Mouse (Mus musculus): ENCODE measurements around the gene Gli2.

The Gli2 gene

GRCm38 (mm10) chr1:118898351-118898750 is 155.1 kb downstream of the Gli2 start:
- DNase-seq (ENCODE audit: low spot score): no peak

- peak; percentile 69 for DNase-seq (ENCODE audit: low spot score)
Measured at GRCm38 (mm10) chr1:118895026-118895762, 158.2 kb downstream of the Gli2 start.

- DNase-seq (ENCODE audit: low spot score): no peak
Measured at GRCm38 (mm10) chr1:118891395-118891794, 162.0 kb downstream of the Gli2 start.

DNA sequence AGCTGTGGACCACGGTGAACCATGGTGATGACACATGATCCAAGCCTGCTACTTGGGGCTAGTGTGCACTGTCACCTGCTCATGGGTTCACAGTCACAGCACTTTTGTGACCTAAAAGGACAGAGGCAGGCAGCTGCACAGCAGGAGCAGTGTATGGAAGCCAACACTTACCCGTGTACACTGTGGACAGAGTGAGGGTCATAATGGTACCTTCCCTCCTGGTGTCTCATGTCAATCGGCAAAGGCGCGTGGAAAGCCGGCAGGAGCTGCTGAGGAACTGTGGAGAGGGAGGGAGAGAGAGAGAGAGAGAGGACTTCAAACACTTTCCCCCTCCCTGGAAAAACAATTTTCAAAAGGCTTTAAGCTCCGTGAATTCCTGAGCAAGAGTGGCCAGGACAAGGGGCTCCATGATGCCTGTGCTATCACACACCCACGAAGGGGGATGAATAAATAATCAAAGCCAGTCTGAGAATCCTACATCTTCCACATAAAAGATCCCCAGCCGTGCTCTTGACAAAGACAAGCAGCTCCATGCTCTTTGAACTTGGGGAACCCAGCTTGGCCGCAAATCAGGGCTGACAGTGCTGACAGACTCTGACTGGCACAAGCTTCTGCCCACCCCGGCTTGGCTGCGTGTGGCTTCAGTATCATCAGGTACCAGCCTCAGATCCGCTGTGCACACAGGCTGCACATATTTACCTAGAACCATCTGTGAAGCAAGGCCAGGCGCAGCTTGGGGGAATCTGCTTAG is 163.1 kb downstream of the Gli2 start:
- DNase-seq (ENCODE audit: low spot score): no peak

DNA sequence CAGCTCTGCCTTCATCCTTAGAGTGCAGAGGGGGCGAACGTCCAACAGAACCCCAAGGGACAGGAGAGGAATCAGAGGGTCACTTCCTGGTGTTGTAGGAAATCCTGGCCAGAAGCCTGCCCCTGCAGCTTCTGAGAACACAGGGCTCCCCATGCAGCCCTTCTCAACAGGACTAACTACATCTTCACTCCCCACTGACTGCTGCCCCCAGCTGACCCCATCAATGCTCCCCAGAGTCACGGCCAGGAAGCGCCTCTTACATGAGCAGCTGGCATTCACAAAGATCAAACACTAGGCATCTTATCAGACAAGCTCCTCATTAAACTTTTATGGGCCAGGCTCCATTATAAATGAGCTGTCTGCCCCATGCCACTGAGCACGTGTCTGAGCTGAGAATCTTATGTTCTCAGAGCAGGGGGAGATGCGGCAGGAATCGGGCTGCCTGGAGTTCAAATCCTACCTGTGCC is 172.6 kb downstream of the Gli2 start:
- no peak for DNase-seq (ENCODE audit: low spot score)

DNA sequence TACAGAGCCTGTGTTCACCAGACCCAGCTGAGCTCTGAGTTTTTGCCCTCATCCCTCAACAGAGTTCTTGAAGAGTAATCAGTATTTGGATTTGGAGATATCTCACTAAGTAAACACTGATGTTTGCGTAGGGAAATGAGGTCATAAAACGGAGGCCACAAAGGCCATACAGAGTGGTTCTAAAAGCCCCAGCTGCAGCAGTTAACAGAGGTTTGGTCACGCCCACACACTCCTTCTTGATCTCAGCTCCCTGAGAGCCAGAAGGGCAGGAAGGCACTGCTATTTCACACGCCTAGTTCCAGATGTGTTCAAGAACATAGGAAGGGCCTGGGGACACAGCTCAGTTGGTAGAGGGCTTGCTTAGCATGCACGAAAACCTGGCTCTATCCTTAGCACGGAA is 175.1 kb downstream of the Gli2 start:
- peak; percentile 31 for DNase-seq (ENCODE audit: low spot score)

- DNase-seq (ENCODE audit: low spot score): no peak
Measured at GRCm38 (mm10) chr1:118875227-118875626, 178.2 kb downstream of the Gli2 start.

DNA sequence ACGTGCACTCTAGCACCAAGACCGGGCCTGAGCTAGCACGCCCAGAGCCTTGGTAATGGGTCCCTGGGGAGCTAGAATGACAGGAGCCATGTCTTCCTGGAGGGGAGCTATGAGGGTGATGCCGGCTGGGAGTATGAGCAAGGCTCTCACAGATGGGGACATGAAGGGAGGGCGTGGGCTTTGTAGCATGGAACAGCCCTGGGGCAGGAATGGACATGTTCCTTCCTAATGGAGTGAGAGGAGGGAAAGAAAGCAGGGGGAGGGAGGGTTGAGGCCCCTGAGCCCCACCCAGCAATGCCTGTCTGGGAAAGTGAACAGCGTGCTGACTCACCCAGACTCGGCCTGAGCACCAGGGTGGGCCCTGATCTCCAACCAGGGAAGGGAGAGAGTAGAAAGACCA is 179.9 kb downstream of the Gli2 start:
- peak; percentile 63 for DNase-seq (ENCODE audit: low spot score)

- no peak for DNase-seq (ENCODE audit: low spot score)
Measured at GRCm38 (mm10) chr1:118864735-118865134, 188.7 kb downstream of the Gli2 start.

DNA sequence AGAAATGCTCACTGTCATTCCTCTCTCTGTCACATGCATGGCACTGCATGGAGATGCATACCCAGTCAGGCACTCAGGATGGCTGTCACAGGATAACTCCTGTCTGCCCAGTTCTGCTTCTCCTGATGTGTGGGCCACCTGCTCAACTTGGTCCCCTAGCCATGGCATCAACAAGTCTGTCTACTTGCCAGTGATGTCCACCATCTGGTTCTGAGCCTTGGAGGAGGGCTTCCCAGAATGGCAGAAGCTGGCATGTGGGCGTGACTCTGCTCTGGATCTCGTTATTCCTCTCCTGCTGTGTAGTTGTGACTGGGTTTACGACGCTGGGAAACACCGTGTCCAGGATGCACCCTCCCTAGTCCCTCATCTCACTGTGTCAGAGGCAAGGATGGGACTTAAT is 189.4 kb downstream of the Gli2 start:
- DNase-seq (ENCODE audit: low spot score): no peak

GRCm38 (mm10) chr1:118858101-118858500 is 195.3 kb downstream of the Gli2 start:
- no peak for DNase-seq (ENCODE audit: low spot score)

DNA sequence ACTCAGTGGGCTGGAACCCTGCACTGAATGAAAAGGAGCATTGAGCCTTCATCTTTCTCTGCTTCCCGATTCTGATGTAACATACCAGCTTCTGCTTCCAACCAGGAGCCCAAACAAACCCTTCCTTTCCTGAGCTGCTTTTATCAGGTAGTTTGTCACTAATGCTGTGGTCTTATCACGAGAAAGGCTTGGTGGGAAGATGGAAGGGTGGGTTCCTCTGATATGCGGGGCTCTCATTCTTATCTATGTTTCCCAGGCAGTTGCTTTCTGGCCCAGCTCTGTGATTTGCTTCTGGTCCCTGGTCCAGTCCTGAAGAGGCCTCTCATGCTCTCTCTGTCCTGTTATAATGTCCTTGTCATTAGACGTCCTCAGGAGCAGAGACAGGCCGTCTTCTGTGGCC is 222.8 kb downstream of the Gli2 start:
- DNase-seq (ENCODE audit: low spot score): no peak

DNA sequence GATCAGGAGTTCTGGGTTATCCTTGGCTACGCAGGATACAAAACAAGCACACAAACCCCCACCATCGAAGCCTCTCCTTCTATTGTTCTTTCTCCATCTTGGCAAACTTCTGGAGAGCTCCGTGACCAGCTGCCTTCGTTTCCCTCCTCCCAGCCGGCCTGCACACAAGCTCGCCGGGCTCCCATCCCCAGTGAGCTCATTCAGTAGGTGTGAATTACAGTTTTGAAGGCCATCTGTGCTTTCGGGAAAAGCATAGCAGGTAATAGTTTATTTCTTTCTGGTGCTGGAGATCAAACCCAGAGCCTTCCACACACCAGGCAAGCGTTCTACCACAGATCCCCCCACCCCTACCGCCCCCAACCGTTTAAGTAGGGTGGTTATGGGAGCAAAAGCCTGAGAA is 226.8 kb downstream of the Gli2 start:
- no peak for DNase-seq (ENCODE audit: low spot score)

GRCm38 (mm10) chr1:118825467-118826219 is 227.8 kb downstream of the Gli2 start:
- DNase-seq (ENCODE audit: low spot score): peak; percentile 16

GRCm38 (mm10) chr1:118825035-118825434 is 228.4 kb downstream of the Gli2 start:
- DNase-seq (ENCODE audit: low spot score): no peak

DNA sequence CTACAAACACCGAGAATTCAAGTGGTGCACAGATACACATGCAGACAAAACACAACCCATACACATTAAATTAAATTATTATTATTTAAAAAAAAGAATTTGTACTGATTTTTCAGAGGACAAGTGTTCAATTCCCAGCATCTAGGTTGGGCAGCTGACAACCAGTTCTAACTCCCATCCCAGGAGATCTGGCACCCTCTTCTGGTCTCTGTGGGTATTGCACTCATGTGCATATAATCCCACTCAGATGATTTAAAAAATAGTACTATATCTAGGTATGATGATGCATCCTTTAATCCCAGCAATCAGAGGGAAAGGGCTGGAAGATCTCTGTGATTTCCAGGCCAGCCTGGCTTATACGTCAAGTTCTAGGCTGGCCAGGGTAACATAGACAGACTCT is 231.2 kb downstream of the Gli2 start:
- DNase-seq (ENCODE audit: low spot score): no peak

DNA sequence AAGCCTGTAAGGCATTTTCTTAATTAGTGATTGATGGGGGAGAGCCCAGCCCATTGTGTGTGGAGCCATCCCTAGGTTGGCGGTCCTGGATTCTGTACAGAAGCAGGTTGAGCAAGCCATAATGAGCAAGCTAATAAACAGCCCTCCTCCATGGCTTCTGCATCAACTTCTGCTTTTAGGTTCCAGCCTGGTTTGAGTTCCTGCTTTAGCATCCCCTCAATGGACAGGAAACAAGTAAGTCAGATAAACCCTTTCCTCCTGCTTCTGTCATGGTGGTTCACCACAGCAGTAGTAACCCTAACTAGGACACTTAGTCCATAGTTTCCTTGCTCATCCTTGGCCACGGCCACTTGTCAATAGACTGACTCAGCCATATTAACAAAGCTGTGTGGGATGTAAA is 238.4 kb downstream of the Gli2 start:
- no peak for DNase-seq (ENCODE audit: low spot score)

DNA sequence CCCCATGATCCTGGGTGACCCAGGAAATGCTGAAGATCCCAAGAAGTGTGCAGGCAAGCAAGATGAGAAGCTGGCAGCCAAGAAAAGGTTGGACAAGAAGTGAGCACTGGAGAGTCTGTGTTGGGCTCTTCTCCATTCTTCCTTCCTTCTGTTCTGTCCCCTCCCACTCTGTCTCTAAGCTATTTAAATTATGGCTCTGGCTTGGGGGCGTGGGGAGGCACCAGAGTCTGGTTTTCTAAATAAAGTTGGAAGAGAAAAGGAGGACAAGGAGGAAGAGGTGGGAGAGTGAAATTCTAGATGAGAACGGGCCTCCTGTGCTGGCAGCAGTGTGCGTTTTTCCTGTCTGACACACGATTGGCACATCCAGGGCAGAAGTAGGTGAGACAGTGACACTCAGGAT is 243.1 kb downstream of the Gli2 start:
- no peak for DNase-seq (ENCODE audit: low spot score)

- no peak for DNase-seq (ENCODE audit: low spot score)
Measured at GRCm38 (mm10) chr1:118806727-118807126, 246.7 kb downstream of the Gli2 start.

DNA sequence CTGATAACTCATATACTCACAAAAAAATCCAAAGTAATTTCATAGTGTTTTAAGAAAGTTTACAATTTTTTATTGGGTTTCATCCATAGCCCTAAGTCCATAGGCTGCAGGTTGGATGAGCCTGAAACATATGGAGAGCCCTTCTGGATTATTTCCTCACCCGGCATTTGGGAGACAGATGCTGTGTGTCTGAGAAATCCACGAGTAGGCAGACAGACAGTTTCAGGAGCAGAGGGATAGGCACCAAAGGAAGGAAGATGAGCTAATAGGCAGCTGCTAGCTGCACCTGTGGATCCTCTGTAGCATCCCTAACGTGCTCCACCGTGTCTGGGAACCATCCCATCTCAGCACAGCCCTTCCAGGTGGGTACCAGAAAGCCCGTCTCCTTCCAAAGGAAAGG is 251.3 kb downstream of the Gli2 start:
- no peak for DNase-seq (ENCODE audit: low spot score)

DNA sequence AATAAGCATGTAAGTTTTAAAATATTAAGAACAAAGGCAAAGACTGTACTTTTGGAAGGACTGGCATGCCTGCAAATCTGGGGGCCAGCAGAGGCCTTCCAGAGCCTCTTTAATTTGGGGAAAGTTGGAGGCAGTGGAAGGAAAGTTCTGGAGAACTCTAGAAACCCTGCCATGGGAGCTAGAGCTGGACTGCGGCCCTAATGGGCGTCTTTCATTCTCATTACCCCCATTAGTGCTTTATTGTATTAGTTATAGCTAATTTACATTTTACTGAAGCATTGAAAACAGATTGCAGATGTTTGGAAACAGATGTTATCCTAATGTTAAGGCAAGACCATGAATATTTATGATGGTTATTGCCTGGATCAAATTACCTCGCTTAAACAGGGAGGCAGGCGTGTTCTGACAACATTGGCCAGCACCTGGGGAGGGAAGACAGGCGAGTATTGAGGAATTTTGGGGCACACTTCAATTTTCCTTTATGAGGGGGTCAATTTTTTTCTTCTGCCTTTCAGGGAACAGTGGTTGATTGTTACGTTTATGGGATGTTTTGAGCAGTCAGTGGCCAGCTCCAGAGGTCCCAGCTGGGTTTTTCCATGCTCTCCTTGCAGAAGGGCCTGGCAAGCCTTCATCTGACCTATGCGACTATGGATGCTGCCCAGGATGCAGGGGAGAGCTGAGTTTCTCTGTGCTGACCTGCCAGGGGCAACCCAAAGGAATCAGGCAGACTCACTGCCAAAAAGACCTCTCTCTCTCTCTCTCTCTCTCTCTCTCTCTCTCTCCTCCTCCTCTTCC is 253.9 kb downstream of the Gli2 start:
- no peak for DNase-seq (ENCODE audit: low spot score)

Data from urinary bladder, postnatal 14 days (tissue).